ENCODE assay signal across 9 mouse cellular contexts in the genomic region with DNA sequence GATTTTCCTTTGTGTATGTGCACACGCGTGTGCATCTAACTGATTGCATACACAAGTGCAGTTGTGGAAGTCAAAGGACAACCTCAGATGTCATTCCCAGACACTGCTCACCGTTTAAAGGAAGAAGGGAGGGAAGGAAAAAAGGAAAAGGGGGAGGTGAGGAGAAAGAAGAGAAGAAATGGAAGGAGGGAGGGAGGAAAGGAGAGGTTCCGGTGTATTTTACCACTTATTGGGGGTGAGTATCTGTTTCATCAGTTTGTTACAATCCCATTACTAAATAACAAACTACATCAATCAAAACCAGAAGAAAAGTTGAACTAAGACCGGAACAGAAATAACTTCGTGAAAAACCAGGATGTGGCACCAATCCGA. TPM values are rescaled to one million over a fixed set of nuclear protein-coding genes. Genes with fewer than 3 reads are reported as not detected.
DNase-seq lines count a peak whose midpoint lies in the region; ATAC-seq and TF ChIP-seq lines count a peak whose summit lies in the region.
"Had no signal": no experiment of that assay in that cellular context is flagged by ENCODE, and none has a peak within 500 bp of the region (broad histone marks: within the 10 kb centered on the region; RNA-seq: fewer than 3 reads in every experiment).

No protein-coding gene starts in this region.

- no peak for TF ChIP-seq CTCF in layer of hippocampus, adult 2 months (conservative IDR thresholded peaks at IDR 0.05)

- 53% methylated on average over 7 of the region's 7 CpGs for WGBS in embryonic facial prominence, embryonic 14.5 days
- WGBS in intestine, embryonic 16.5 days = 46% methylated on average over 7 of the region's 7 CpGs
- WGBS in neural tube, embryonic 13.5 days = 53% methylated on average over 7 of the region's 7 CpGs

- H3K27me3 ChIP-seq in embryonic facial prominence, embryonic 14.5 days (replicated peaks; ENCODE audit: control insufficient read depth, insufficient read depth, low read length) = no peaks in the 10 kb centered on the region
- H3K27me3 ChIP-seq in intestine, embryonic 16.5 days (replicated peaks; ENCODE audit: control insufficient read depth, insufficient read depth, low read length) = no peaks in the 10 kb centered on the region
- no peaks in the 10 kb centered on the region for H3K27me3 ChIP-seq in neural tube, embryonic 13.5 days

- peaks cover 19% of the 10 kb centered on the region for H3K36me3 ChIP-seq in embryonic facial prominence, embryonic 14.5 days (ENCODE audit: control insufficient read depth, insufficient read depth, low read length)
- peaks cover 8% of the 10 kb centered on the region for H3K36me3 ChIP-seq in intestine, embryonic 16.5 days (ENCODE audit: control insufficient read depth, insufficient read depth, low read length)
- H3K36me3 ChIP-seq in neural tube, embryonic 13.5 days = peaks cover 23% of the 10 kb centered on the region

- H3K4me1 ChIP-seq in embryonic facial prominence, embryonic 14.5 days (ENCODE audit: control insufficient read depth, insufficient read depth, low read length) = peaks cover 10% of the 10 kb centered on the region
- H3K4me1 ChIP-seq in intestine, embryonic 16.5 days (ENCODE audit: control insufficient read depth, insufficient read depth, low read length) = peaks cover 13% of the 10 kb centered on the region; the same call in 1 of the 2 replicates
- peaks cover 20% of the 10 kb centered on the region for H3K4me1 ChIP-seq in neural tube, embryonic 13.5 days (replicated peaks)

- H3K9me3 ChIP-seq in embryonic facial prominence, embryonic 14.5 days (ENCODE audit: control insufficient read depth, low read length) = 0 out of 2 replicates have a peak, but pooled peaks cover under 1% of the 10 kb centered on the region
- H3K9me3 ChIP-seq in intestine, embryonic 16.5 days (ENCODE audit: control insufficient read depth, low read length) = no peaks in the 10 kb centered on the region
- no peaks in the 10 kb centered on the region for H3K9me3 ChIP-seq in neural tube, embryonic 13.5 days

- DNase-seq in layer of hippocampus, adult 2 months (ENCODE audit: low spot score in 2 of 2) = no peak
- DNase-seq in layer of hippocampus, adult 9-10 months (ENCODE audit: low spot score) = no peak
- DNase-seq in embryonic facial prominence, embryonic 14.5 days (ENCODE audit: low spot score) = no peak
- no peak for DNase-seq in right cerebral cortex, postnatal 4 days
- DNase-seq in urinary bladder, postnatal 4 days (ENCODE audit: low spot score in 2 of 2) = no peak

- 0 out of 2 replicates have a peak, but pooled peaks have one; percentile 2 for ATAC-seq in embryonic facial prominence, embryonic 14.5 days (ENCODE audit: low read depth)
- ATAC-seq in intestine, embryonic 16.5 days = no peak
- peak; percentile 25 for ATAC-seq in neural tube, embryonic 13.5 days (ENCODE audit: low read depth)
- ATAC-seq in cerebellum, adult (ENCODE audit: insufficient number of reproducible peaks, low FRiP score, low TSS enrichment) = no peak

- H3K4me3 ChIP-seq in layer of hippocampus, adult 2 months = peak overlapping the region; percentile 91
- peak overlapping the region; percentile 75 for H3K4me3 ChIP-seq in embryonic facial prominence, embryonic 14.5 days (ENCODE audit: low read depth, low read length)
- H3K4me3 ChIP-seq in intestine, embryonic 16.5 days (ENCODE audit: low read length) = peak overlapping the region; percentile 83
- H3K4me3 ChIP-seq in neural tube, embryonic 13.5 days = peak overlapping the region; percentile 63

- peak overlapping the region; percentile 64 for H3K4me2 ChIP-seq in embryonic facial prominence, embryonic 14.5 days (ENCODE audit: low read depth, low read length)
- peak overlapping the region; percentile 65 for H3K4me2 ChIP-seq in intestine, embryonic 16.5 days (ENCODE audit: low read depth, low read length)
- H3K4me2 ChIP-seq in neural tube, embryonic 13.5 days = peak overlapping the region; percentile 54

- peak overlapping the region; percentile 84 for H3K9ac ChIP-seq in embryonic facial prominence, embryonic 14.5 days (ENCODE audit: low read depth, low read length)
- H3K9ac ChIP-seq in intestine, embryonic 16.5 days (ENCODE audit: low read depth, low read length) = peak overlapping the region; percentile 85
- peak overlapping the region; percentile 82 for H3K9ac ChIP-seq in neural tube, embryonic 13.5 days

- peak overlapping the region; percentile 93 for H3K27ac ChIP-seq in layer of hippocampus, adult 2 months
- peak overlapping the region; percentile 92 for H3K27ac ChIP-seq in embryonic facial prominence, embryonic 14.5 days (replicated peaks; ENCODE audit: low read depth, low read length)
- H3K27ac ChIP-seq in intestine, embryonic 16.5 days (ENCODE audit: low read length) = peak overlapping the region; percentile 97
- peak overlapping the region; percentile 93; the same call in 1 of the 2 replicates for H3K27ac ChIP-seq in neural tube, embryonic 13.5 days (replicated peaks)

RNA-seq across cellular contexts. Expression of a gene that starts 0.3 kb away (rescaled TPM):
- total RNA-seq in layer of hippocampus, adult 2 months (2021) = 10 to 100 TPM; 57.3 to 65.5 TPM
- polyA plus RNA-seq in embryonic facial prominence, embryonic 14.5 days (2014; fragmentation: Nextera tagmentation; extraction: Ambion mirVana) = 59.4 and 61.8 TPM in 2 replicates
- polyA plus RNA-seq in intestine, embryonic 16.5 days (2015; fragmentation: Nextera tagmentation; extraction: Ambion mirVana) = 43.4 and 44.9 TPM in 2 replicates
- 64.5 and 71.1 TPM in 2 replicates for polyA plus RNA-seq in neural tube, embryonic 13.5 days (2015; fragmentation: Nextera tagmentation; extraction: Ambion mirVana)

RNA-seq across cellular contexts. Expression of a gene that starts 25.0 kb away (rescaled TPM):
- total RNA-seq in layer of hippocampus, adult 2 months (2021) = 100 to 1,000 TPM; 236 to 252 TPM
- 335 and 377 TPM in 2 replicates for polyA plus RNA-seq in embryonic facial prominence, embryonic 14.5 days (2014; fragmentation: Nextera tagmentation; extraction: Ambion mirVana)
- polyA plus RNA-seq in intestine, embryonic 16.5 days (2015; fragmentation: Nextera tagmentation; extraction: Ambion mirVana) = 235 and 244 TPM in 2 replicates
- 406 and 467 TPM in 2 replicates for polyA plus RNA-seq in neural tube, embryonic 13.5 days (2015; fragmentation: Nextera tagmentation; extraction: Ambion mirVana)

RNA-seq across cellular contexts. Expression of a gene that starts 31.3 kb away (rescaled TPM):
- not detected for total RNA-seq in layer of hippocampus, adult 2 months (2021)
- 0.06 TPM in 1 of 2 replicates, not detected in the other for polyA plus RNA-seq in embryonic facial prominence, embryonic 14.5 days (2014; fragmentation: Nextera tagmentation; extraction: Ambion mirVana)
- 0.15 TPM in 1 of 2 replicates, not detected in the other for polyA plus RNA-seq in intestine, embryonic 16.5 days (2015; fragmentation: Nextera tagmentation; extraction: Ambion mirVana)
- 0.15 TPM in 1 of 2 replicates, not detected in the other for polyA plus RNA-seq in neural tube, embryonic 13.5 days (2015; fragmentation: Nextera tagmentation; extraction: Ambion mirVana)

RNA-seq across cellular contexts. Expression of a gene that starts 59.3 kb away (rescaled TPM):
- total RNA-seq in layer of hippocampus, adult 2 months (2021) = not detected
- polyA plus RNA-seq in embryonic facial prominence, embryonic 14.5 days (2014; fragmentation: Nextera tagmentation; extraction: Ambion mirVana) = not detected in 2 replicates
- polyA plus RNA-seq in intestine, embryonic 16.5 days (2015; fragmentation: Nextera tagmentation; extraction: Ambion mirVana) = not detected in 2 replicates
- polyA plus RNA-seq in neural tube, embryonic 13.5 days (2015; fragmentation: Nextera tagmentation; extraction: Ambion mirVana) = not detected in 2 replicates
- polyA plus RNA-seq: gonadal fat pad, adult 2 months had no signal

Comparison
In these comparisons a context has a peak if more than half of its experiments do, and no peak if none do; other contexts are left out.
1. ATAC-seq: peak in embryonic facial prominence, embryonic 14.5 days (single experiment) and neural tube, embryonic 13.5 days (single experiment); none in intestine, embryonic 16.5 days (single experiment) and cerebellum, adult (single experiment).
2. Peak in every context shown above with its lines, with median percentiles within 50 percentile points of each other: H3K27ac ChIP-seq, H3K4me3 ChIP-seq, H3K4me2 ChIP-seq and H3K9ac ChIP-seq.